Mouse (Mus musculus): Measurements from ENCODE around the gene Rtcb.

- TF ChIP-seq CTCF (IDR thresholded peaks at IDR 0.05; ENCODE audit: insufficient read depth, low read depth, low read length) (no peak), POLR2A (IDR thresholded peaks at IDR 0.05; ENCODE audit: insufficient read depth, low read depth, low read length) (no peak)
Observed at GRCm38 (mm10) chr10:85969894-85970620, 12.4 kb upstream of the Rtcb start.

Data from olfactory bulb, adult 2 months (tissue).